Mouse (Mus musculus): ENCODE measurements at regions not wholly inside any gene's neighbourhood (a gene's known extent, or its start where the extent isn't known, plus 50 kb on each side); places are given as distances from the start of the nearest gene placed in this dataset.

DNA sequence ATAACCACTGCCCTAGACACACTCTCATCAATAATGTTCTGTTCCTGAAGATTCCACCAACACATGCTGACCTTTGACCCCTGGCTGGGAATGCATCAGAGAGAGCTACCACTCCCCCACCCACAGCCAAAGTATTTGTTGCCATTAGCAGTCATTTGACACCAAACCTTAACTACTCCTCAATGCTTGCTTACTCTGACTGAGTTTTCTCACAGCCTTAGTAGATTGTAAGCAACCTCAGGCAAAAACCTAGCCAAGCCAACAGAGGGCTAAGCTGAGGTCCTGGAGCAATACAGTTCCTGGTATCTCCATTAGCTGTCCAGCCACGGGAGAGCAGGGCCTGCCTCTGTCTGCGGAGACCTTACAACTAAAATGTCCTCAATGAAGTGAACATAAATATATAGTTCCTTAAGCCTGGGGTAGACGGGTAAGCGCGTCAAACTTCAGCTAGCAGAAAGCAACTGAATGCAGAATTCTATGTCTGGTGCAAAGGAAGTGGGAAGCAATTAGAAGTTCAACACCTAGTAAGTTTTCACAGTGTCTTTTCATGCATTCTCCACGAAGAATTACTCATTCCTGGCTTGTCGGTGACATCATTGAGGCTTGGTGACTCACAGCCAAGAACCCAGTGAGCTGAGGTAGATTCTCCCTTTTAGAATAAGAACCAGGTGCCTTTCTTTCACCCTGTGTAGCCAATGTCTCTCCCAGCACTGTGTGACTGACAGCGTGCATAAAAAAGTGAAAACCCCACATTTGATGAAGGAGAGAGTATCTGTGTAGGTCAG, 113.6 kb upstream of the Nebl start:
- DNase-seq = no peak

- peak; percentile 76 to 78 for DNase-seq
Observed at GRCm38 (mm10) chr2:17841963-17842362, 110.7 kb upstream of the Nebl start.

DNA sequence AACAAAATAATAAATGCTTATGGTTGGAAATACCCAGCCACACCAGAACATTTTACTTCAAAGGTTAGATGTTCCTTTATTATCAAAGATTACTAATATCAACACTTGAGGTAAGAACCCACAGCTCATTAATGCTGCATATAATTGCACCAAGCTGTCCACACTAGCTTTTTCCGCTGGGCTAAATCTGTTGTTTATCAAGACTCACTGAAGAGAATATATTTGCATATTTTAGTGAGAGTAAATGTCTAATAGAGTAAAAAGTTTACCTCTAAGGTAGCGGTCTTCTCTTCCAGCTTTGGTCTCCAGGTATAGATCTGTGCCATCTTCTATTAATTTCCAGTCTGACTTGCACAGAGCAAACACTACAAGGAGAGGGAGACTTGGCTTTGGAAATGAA, 110.3 kb upstream of the Nebl start:
- DNase-seq = no peak

- DNase-seq = peak; percentile 36 to 54
Observed at GRCm38 (mm10) chr2:17840941-17841498, 109.8 kb upstream of the Nebl start.

- no peak for DNase-seq
Observed at GRCm38 (mm10) chr2:17839649-17840048, 108.4 kb upstream of the Nebl start.

- peak; percentile 35 to 47 for DNase-seq
Observed at GRCm38 (mm10) chr2:17838859-17839581, 107.8 kb upstream of the Nebl start.

GRCm38 (mm10) chr2:17838381-17838680, 107.1 kb upstream of the Nebl start:
- no peak for DNase-seq

DNA sequence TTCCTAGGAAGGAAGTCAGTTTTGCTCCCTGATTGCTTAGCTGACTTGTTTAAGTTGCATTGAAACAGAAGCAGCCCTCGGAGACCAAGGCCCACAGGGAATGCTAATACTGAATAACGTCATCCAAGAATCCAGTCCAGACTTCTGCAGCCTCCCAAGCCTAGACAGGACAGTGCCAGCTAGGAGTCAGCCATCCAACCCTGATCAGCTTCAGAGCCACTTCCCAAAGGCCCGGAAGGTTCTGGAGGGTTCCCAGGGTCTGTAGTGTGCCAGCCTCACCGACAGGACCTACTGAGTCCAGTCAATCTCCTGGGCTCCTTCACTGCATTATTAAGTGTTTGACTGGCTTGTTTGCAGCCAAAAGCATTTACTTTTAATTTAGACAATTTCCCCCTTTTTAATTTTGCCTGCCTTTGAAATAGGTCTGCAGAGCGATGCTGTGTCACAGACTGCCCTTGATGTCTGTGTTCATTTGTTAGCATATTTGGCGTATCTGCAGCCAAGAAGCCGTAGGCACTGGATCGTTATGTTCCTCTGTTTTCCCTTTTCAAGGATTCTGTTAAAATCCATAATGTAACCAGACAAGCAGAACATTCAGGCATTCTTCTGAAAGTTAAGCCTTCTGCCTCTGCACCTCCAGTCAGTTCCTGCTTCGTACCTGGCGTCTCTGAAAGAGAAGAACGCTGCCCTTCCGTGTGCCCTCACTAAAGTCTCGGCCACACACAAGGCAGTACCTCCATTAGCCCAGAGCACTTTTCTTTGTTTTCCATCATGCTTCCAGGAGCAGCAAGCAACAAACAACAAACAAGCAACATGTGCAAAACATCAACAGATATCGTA, 106.5 kb upstream of the Nebl start:
- DNase-seq = peak; percentile 55 to 58

DNA sequence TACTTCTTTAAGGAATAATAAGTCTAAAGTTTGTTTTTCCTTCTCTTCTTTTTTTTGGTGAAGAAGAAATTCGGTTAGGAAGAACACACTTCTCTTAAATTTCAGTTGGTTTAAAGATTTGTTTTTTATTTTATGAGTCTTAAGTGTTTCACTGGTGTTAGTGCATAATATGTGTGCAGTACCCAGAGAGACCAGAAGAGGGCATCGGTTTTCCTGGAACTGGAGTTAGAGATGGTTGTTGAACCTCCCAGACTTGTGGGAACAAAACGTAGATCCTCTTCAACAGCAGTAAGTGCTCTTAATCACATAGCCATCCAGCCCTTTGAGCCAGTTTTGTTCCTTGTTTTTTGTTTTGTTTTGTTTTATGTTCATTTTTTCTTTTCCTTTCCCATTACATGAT, 101.5 kb upstream of the Nebl start:
- DNase-seq = peak in 1 of 2 experiments; percentile 47

GRCm38 (mm10) chr2:17830216-17830615, 99.0 kb upstream of the Nebl start:
- DNase-seq = no peak

DNA sequence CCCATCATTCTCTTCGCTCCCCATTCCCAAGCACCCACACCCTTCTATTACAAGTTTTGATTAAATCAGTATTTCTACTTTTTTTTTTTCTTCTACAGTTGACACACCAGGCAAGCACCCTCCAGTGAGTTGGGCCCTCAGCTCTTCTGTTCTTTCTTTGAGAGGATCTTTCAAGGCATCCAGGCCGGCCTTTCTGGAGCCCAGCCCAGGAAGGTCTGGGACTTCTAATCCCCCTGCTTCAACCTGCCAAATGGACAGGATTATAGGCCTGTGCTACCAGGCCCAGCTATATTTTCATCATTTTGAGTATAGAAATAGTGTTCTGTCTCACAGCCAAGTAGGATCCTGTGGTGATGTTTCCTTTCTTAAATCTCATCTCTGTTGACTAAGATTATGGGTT, 94.0 kb upstream of the Nebl start:
- peak; percentile 61 for DNase-seq

DNA sequence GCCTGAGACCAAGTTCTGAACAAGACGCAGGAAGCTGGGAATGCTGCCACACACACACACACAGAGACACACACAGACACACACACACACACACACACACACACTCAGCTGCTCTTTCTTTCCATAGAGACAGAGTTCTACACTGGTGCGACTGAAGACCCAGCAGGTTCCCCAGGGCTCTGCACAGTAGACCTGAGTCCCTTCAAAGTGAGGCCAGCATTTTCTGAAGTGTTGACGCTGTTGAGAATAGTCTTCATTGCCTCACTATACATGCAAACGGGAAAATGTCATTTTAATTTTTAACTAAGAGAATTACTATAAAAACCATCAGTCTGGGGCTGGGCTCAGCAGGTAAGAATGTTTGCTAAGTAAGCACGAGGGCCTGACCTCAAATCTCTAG, 92.9 kb upstream of the Nebl start:
- no peak for DNase-seq

DNA sequence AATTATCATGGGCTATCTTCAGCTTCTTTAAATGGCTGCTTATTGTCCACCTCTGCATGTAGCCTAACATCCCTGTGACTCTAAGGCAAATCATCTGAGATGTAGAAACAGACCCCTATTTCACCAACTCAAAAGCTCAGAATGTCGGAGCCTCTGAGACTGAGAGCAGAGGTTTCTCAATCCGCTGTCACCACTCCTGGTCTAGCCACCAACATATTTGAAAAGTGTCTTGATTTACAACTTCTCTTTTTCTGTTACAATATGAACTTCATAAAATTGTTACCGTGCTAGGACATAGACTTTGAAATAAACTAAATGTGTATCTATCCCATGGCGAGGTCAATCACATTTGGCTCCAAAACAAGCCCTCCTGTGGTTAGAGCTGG, 91.3 kb upstream of the Nebl start:
- DNase-seq = no peak

DNA sequence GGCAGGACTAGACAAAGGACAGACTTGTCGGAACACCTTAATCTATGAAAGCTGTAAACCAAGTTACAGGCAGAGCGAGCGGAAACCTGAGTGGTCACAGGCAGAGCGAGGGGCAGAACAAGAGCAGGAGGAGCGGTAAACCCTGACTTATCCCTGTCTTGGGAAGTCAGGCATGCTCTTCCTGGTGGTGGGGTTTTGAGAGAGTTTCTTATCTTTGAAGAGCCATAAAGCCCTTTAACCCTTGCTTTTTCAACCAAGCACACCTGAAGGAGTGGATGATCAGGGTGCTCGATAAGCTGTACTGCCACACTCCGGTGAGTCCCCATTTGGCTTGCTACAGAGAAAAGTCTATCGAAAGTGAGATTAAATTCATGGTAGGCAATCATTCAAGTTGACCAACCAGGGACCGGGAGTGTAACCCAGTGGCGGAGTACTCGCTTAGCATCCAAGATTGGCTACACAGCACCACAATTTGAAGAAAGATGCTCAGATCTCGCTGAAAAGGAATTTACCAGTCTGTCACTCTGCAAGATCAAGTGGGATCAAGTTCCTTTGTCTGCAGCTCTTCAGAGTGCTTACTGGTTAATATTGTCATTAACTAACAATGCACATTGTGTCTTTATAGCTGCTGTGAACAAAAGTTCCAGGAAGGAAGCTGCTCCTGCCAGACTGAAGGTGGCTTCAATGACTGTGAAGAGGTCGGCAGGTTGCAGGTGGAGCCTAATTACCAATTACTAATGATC, 90.8 kb upstream of the Nebl start:
- DNase-seq = no peak

DNA sequence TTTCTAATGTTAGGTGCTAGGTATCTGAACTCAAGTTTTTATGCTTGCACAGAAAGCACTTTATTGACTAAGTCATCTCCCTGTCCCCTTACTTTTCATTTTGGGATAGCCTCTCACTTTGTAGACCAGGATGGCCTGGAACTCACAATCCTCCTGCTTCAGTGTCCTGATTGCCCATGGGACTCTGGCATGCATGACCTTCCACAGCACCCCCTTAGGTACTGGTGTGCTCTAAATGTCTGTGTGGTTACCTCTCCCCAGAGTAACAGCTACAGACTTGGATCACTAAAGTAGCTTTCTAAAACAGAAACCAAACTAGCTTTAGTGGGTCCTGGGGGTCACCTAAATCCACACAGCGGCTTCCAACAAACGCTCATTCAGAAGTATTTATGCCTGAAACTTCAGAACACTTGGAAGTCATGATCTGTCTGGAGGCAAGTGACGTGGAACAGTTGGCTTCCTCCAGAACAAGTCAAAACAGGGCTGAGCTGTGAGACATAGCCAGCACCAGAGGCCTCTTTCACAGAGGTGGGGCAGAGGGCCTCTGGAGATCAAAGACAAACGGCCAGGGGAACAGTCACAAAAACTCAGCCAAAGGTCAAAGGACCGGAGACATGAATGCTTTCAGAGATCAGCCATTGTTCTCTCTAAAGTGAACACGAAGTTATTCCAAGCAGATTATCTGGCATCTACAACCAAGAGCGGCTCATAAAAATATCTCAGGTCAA, 80.8 kb upstream of the Nebl start:
- no peak for DNase-seq

All from cerebellum, postnatal 14 days (tissue).